Mouse (Mus musculus) heart, embryonic 12.5 days (tissue): ENCODE measurements around the gene Scn8a. TPM values are rescaled to one million over a fixed set of nuclear protein-coding genes. Genes with fewer than 3 reads are reported as not detected.

Experiments used
- ATAC-seq: fragments of 200-750 bp; cut with Nextera tagmentation; 2 replicates; pipeline ENCODE4 v1.8.0; 2017; ENCODE audit warnings: moderate TSS enrichment, moderate library complexity; ENCODE audit not compliant: insufficient number of reproducible peaks, low FRiP score
- H3K27ac ChIP-seq: fragments of 300-500 bp; sonication (generic); 2 replicates; pipeline ENCODE4 v1.5.1; 2016; ENCODE audit warnings: mild to moderate bottlenecking, moderate library complexity; ENCODE audit not compliant: poor library complexity, severe bottlenecking
- H3K27me3 ChIP-seq: fragments of 300-500 bp; sonication (generic); replicated peaks from 2 replicates; pipeline ENCODE4 v1.6.1; 2016; ENCODE audit warnings: mild to moderate bottlenecking, moderate library complexity
- H3K36me3 ChIP-seq: fragments of 300-500 bp; sonication (generic); 2 replicates; pipeline ENCODE4 v1.6.1; 2016; ENCODE audit warnings: mild to moderate bottlenecking, moderate library complexity
- H3K4me1 ChIP-seq: fragments of 300-500 bp; sonication (generic); replicated peaks from 2 replicates; pipeline ENCODE4 v1.6.1; 2016; ENCODE audit warnings: mild to moderate bottlenecking
- H3K4me2 ChIP-seq: fragments of 300-500 bp; sonication (generic); 2 replicates; pipeline ENCODE4 v1.6.1; 2016; ENCODE audit warnings: mild to moderate bottlenecking, moderate library complexity
- H3K4me3 ChIP-seq: fragments of 300-500 bp; sonication (generic); 2 replicates; pipeline ENCODE4 v1.5.1; 2016; ENCODE audit warnings: mild to moderate bottlenecking
- H3K9ac ChIP-seq: fragments of 300-500 bp; sonication (generic); 2 replicates; pipeline ENCODE4 v1.6.1; 2016; ENCODE audit warnings: mild to moderate bottlenecking, moderate library complexity
- H3K9me3 ChIP-seq: fragments of 300-500 bp; sonication (generic); replicated peaks from 2 replicates; pipeline ENCODE4 v1.6.1; 2016; ENCODE audit warnings: mild to moderate bottlenecking, moderate library complexity
- WGBS: fragments of 180-500 bp; shearing (Covaris S2); methylation state at CpG from one replicate; pipeline ENCODE4 v1.1.7; 2016; 5-methylcytosine and 5-hydroxymethylcytosine counted together
- polyA plus RNA-seq: library from polyadenylated mRNA; unstranded; fragments of >200 nt; fragmentation: Nextera tagmentation; extraction: Ambion mirVana; gene quantifications from 2 replicates; pipeline ENCODE4 v1.2.1, GENCODE M21; 2016

The Scn8a gene
- polyA plus RNA-seq, 1 experiment from 2014 or later, result 0.69 TPM

GRCm38 (mm10) chr15:101028960-101029359 is 159.3 kb downstream of the Scn8a start:
- 49% methylated on average over 2 of the region's 2 CpGs for WGBS
- H3K27ac ChIP-seq, result no peak overlapping the region
- peaks cover 48% of the 10 kb centered on the region for H3K27me3 ChIP-seq

GRCm38 (mm10) chr15:101039651-101040050 is 170.0 kb downstream of the Scn8a start:
- no peak for ATAC-seq
- Histone ChIP-seq H3K27ac (no peak overlapping the region), H3K27me3 (peaks cover 77% of the 10 kb centered on the region), H3K4me2 (no peak overlapping the region), H3K36me3 (no peaks in the 10 kb centered on the region), H3K4me1 (no peaks in the 10 kb centered on the region), H3K9ac (no peak overlapping the region), H3K9me3 (no peaks in the 10 kb centered on the region), H3K4me3 (no peak overlapping the region; the same call in 1 of the 2 replicates)
- WGBS, result 46% methylated on average over 17 of the region's 17 CpGs

More at GRCm38 (mm10) chr15:101028960-101029359, 159.3 kb downstream of the Scn8a start:
- Histone ChIP-seq H3K4me2 (no peak overlapping the region), H3K4me3 (no peak overlapping the region), H3K36me3 (no peaks in the 10 kb centered on the region), H3K4me1 (no peaks in the 10 kb centered on the region), H3K9ac (no peak overlapping the region), H3K9me3 (no peaks in the 10 kb centered on the region)
- no peak for ATAC-seq

GRCm38 (mm10) chr15:101041966-101042365 is 172.3 kb downstream of the Scn8a start:
- Histone ChIP-seq H3K4me3 (no peak overlapping the region), H3K27ac (no peak overlapping the region), H3K36me3 (no peaks in the 10 kb centered on the region), H3K9me3 (no peaks in the 10 kb centered on the region), H3K4me1 (peaks cover 12% of the 10 kb centered on the region), H3K27me3 (peaks cover 91% of the 10 kb centered on the region), H3K9ac (no peak overlapping the region), H3K4me2 (no peak overlapping the region)
- ATAC-seq, result no peak
- WGBS, result 47% methylated on average over 6 of the region's 6 CpGs

- ATAC-seq, result no peak
These were observed 173.0 kb downstream of the Scn8a start for GRCm38 (mm10) chr15:101042613-101043012.

GRCm38 (mm10) chr15:101044531-101044930 is 174.9 kb downstream of the Scn8a start:
- Histone ChIP-seq H3K9ac (no peak overlapping the region), H3K4me3 (no peak overlapping the region), H3K36me3 (no peaks in the 10 kb centered on the region), H3K27ac (no peak overlapping the region), H3K4me2 (no peak overlapping the region), H3K27me3 (peaks cover 95% of the 10 kb centered on the region), H3K9me3 (no peaks in the 10 kb centered on the region), H3K4me1 (peaks cover 17% of the 10 kb centered on the region)
- no peak for ATAC-seq
- WGBS, result 50% methylated on average over 6 of the region's 6 CpGs

More at GRCm38 (mm10) chr15:101042613-101043012, 173.0 kb downstream of the Scn8a start:
- Histone ChIP-seq H3K36me3 (no peaks in the 10 kb centered on the region), H3K27me3 (peaks cover 92% of the 10 kb centered on the region), H3K9me3 (no peaks in the 10 kb centered on the region), H3K4me1 (peaks cover 17% of the 10 kb centered on the region), H3K9ac (no peak overlapping the region), H3K4me3 (no peak overlapping the region), H3K4me2 (no peak overlapping the region), H3K27ac (no peak overlapping the region)
- 22% methylated on average over 6 of the region's 6 CpGs for WGBS

DNA sequence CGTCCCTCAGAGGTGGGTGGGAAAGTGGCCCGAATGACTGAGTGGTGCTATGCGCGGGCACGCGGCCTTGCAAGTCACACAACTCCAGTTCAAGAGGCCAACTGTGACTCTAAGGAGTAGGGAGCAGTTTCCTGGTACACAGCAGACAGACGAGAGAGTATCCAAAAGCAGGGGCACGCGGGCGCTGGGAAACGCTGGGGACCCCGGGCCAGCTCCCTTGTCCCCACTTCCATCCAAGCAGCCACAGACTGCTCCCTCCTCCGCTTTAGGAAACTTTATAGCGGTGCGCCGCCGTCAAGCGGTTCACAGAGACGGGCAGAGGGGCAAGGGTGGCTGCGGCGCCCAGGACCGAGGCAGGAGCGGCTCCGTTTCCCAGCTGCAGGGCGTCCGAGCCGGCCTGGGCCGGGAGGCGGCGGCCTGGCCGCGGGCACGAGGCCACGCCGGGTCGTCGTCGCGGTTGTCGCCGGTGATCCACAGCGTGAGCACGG is 176.4 kb downstream of the Scn8a start:
- Histone ChIP-seq H3K36me3 (no peaks in the 10 kb centered on the region), H3K4me1 (peaks cover 17% of the 10 kb centered on the region), H3K9ac (peak overlapping the region; percentile 63), H3K27ac (no peak overlapping the region), H3K4me3 (peak overlapping the region; percentile 55), H3K27me3 (peaks cover 95% of the 10 kb centered on the region), H3K9me3 (no peaks in the 10 kb centered on the region), H3K4me2 (peak overlapping the region; percentile 93)
- no peak for ATAC-seq
- 2% methylated on average over 43 of the region's 43 CpGs for WGBS

- under 1% methylated on average over 76 of the region's 77 CpGs for WGBS
These were observed 177.0 kb downstream of the Scn8a start for GRCm38 (mm10) chr15:101046527-101047193.

GRCm38 (mm10) chr15:101047194-101047555 is 177.5 kb downstream of the Scn8a start, which contains the start of gene Gm47841:
Gene Gm47841, minus strand, starts transcription at chr15:101047397.
- no peaks in the 10 kb centered on the region for H3K36me3 ChIP-seq
- H3K4me2 ChIP-seq, result peak within 1 kb of the TSS; percentile 93
- H3K27ac ChIP-seq, result no peak within 1 kb of the TSS
- H3K9me3 ChIP-seq, result no peaks in the 10 kb centered on the region
- H3K9ac ChIP-seq, result peak within 1 kb of the TSS; percentile 63
- H3K4me1 ChIP-seq, result peaks cover 17% of the 10 kb centered on the region
- peak within 1 kb of the TSS; percentile 55 for H3K4me3 ChIP-seq
- 0 out of 2 replicates have a peak, but pooled peaks have one; percentile 19 for ATAC-seq
- peaks cover 96% of the 10 kb centered on the region for H3K27me3 ChIP-seq
- under 1% methylated on average over 22 of the region's 23 CpGs for WGBS

More at GRCm38 (mm10) chr15:101046527-101047193, 177.0 kb downstream of the Scn8a start:
- no peaks in the 10 kb centered on the region for H3K36me3 ChIP-seq
- no peaks in the 10 kb centered on the region for H3K9me3 ChIP-seq
- peak overlapping the region; percentile 63 for H3K9ac ChIP-seq
- ATAC-seq, result peak; percentile 26
- peak overlapping the region; percentile 55 for H3K4me3 ChIP-seq
- peak overlapping the region; percentile 93 for H3K4me2 ChIP-seq
- H3K4me1 ChIP-seq, result peaks cover 17% of the 10 kb centered on the region
- no peak overlapping the region for H3K27ac ChIP-seq
- H3K27me3 ChIP-seq, result peaks cover 96% of the 10 kb centered on the region

- WGBS, result 54% methylated on average over 5 of the region's 5 CpGs
- H3K27me3 ChIP-seq, result peaks cover 99% of the 10 kb centered on the region
- H3K9ac ChIP-seq, result no peak overlapping the region
- H3K4me1 ChIP-seq, result peaks cover 25% of the 10 kb centered on the region
- no peak for ATAC-seq
- no peak overlapping the region for H3K4me2 ChIP-seq
- H3K4me3 ChIP-seq, result no peak overlapping the region
- H3K27ac ChIP-seq, result no peak overlapping the region
- no peaks in the 10 kb centered on the region for H3K9me3 ChIP-seq
- peaks cover 7% of the 10 kb centered on the region; the same call in 1 of the 2 replicates for H3K36me3 ChIP-seq
These were observed 178.8 kb downstream of the Scn8a start for GRCm38 (mm10) chr15:101048338-101048896.

DNA sequence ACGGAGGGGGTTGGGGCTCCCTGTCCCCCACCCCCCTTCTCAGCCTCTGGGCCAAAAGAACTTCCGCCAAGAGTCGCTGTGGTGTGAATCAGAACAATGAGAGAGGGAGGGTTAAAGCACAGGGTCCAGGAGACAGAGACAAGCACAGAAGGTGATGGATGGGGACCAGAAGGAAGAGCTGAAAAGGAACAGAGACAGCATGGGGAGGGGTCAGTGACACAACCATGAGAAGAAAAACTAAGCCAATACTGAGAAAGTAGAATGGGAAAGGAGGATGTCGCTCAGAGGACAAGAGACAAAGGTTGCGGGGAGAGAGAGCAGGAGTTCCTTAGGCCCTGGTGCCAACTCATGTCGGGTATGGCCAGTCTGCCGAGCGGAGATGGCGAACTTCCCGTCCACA is 182.2 kb downstream of the Scn8a start:
- Histone ChIP-seq H3K27ac (no peak overlapping the region), H3K9me3 (no peaks in the 10 kb centered on the region), H3K36me3 (peaks cover 10% of the 10 kb centered on the region; the same call in 1 of the 2 replicates), H3K4me2 (no peak overlapping the region), H3K9ac (no peak overlapping the region), H3K4me3 (no peak overlapping the region), H3K4me1 (peaks cover 20% of the 10 kb centered on the region), H3K27me3 (peaks cover 99% of the 10 kb centered on the region)
- ATAC-seq, result no peak
- WGBS, result 67% methylated on average over 10 of the region's 10 CpGs
